Mouse (Mus musculus): ENCODE data around the gene Fbxo36. TPM values are rescaled to one million over a fixed set of nuclear protein-coding genes. Genes with fewer than 3 reads are reported as not detected.

Gene Fbxo36
- polyA plus RNA-seq, 1 experiment, result 201 TPM

DNA sequence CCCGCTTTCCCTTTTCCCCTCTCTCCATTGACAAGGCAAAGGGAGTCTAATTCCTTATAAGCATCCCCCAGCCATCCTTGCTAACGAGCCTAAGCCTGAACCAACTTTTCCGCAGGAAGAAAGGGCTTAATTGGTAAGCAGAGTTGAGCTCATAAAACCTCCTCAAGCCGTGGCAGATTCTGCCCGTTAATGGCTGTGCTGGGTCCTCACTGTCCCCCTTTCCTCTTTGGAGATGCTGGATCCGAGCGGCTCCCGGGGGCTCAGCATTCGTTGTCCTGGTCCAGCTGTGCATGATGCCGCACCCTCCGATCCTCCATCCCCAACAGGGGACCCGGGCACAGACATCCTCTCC is 94.5 kb downstream of the Fbxo36 start:
- TF ChIP-seq POLR2A (IDR thresholded peaks at IDR 0.05; ENCODE audit: control insufficient read depth, low read depth, low read length) (no peak), CTCF (IDR thresholded peaks at IDR 0.05; ENCODE audit: control insufficient read depth, insufficient read depth, insufficient replicate concordance, low read depth, low read length) (no peak)
- H3K27me3 ChIP-seq (ENCODE audit: control insufficient read depth, insufficient read depth, low read length), result no peaks in the 10 kb centered on the region
- peak overlapping the region; percentile 76 for H3K4me3 ChIP-seq (ENCODE audit: control insufficient read depth, low read depth, low read length)
- no peaks in the 10 kb centered on the region for H3K36me3 ChIP-seq (ENCODE audit: control insufficient read depth, insufficient read depth, low read length)
- H3K4me1 ChIP-seq (ENCODE audit: control insufficient read depth, insufficient read depth, low read length), result peaks cover 9% of the 10 kb centered on the region
- H3K27ac ChIP-seq (ENCODE audit: control insufficient read depth, insufficient read depth, low read depth, low read length), result no peak overlapping the region

DNA sequence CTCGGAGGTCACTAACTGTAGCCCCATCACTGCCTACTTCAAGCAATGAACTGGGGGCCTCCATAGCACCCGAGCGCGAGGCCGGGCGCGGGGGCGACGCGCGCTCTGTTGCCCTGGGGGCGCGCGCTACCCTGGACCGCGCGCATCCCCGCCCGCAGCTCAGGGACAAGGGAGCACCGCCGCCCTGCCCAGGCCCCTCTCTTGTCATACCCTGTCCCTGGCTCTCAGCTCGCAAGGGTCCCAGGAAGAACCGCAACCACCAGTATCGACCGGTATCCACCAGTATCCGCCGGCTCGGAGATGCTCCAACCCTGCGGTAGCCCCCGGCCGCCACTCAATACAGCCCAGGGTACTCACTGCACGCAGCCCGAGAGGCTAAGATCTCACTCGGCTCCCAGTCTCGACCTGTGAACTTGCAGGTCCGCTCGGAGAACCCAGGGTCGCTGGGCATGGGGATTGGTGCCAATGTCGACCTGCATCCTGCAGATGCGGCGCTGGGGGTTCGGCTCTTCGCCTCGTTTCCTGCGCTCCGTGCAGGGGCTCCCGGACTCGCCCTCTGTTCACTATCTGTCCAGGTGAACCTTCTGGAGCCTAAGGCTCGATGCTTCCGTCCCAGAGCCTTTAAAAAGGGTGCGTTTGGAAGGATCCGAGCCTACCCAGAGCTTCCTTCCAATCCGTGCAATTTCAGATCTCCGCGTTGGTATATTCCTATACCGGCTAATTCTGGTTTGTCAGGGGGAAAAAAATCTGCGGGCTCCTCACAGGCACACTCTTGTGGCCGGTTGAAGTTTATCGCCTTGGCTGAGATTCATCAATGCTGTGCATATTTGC is 95.1 kb downstream of the Fbxo36 start, which contains the start of gene Slc16a14:
Slc16a14 (minus strand) TSS at position 632 of the 831 bp plus-strand sequence.
- peak within 1 kb of the TSS; percentile 52; the same call in 1 of the 2 replicates for H3K27ac ChIP-seq (ENCODE audit: control insufficient read depth, insufficient read depth, low read depth, low read length)

DNA sequence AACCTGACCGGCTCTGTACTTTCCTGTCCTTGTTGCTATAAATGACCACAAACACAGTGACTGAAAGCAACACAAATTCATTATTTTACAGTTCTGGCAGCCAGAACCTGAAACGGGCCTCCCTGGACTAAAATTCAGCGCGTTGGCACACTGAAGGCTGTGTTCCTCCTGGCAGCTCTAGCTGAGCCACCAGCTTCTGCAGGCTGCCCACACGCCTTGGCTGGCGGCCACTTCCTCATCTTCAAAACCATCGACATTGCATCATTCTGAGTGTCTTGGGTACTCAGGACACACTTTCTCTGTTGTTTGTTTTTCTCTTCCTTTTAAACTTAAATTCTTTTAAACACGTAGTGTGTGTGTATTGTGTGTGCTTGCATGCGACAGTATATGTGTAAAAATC is 96.0 kb downstream of the Fbxo36 start:
- H3K4me3 ChIP-seq (ENCODE audit: control insufficient read depth, low read depth, low read length), result no peak overlapping the region
- H3K27ac ChIP-seq (ENCODE audit: control insufficient read depth, insufficient read depth, low read depth, low read length), result no peak overlapping the region
- peaks cover 9% of the 10 kb centered on the region for H3K4me1 ChIP-seq (ENCODE audit: control insufficient read depth, insufficient read depth, low read length)
- no peak for TF ChIP-seq CTCF (IDR thresholded peaks at IDR 0.05; ENCODE audit: control insufficient read depth, insufficient read depth, insufficient replicate concordance, low read depth, low read length)
- no peak for TF ChIP-seq POLR2A (IDR thresholded peaks at IDR 0.05; ENCODE audit: control insufficient read depth, low read depth, low read length)
- no peaks in the 10 kb centered on the region for H3K36me3 ChIP-seq (ENCODE audit: control insufficient read depth, insufficient read depth, low read length)
- no peaks in the 10 kb centered on the region for H3K27me3 ChIP-seq (ENCODE audit: control insufficient read depth, insufficient read depth, low read length)

More for the DNA sequence above, 95.1 kb downstream of the Fbxo36 start, which contains the start of gene Slc16a14:
- no peaks in the 10 kb centered on the region for H3K36me3 ChIP-seq (ENCODE audit: control insufficient read depth, insufficient read depth, low read length)
- H3K4me1 ChIP-seq (ENCODE audit: control insufficient read depth, insufficient read depth, low read length), result peaks cover 9% of the 10 kb centered on the region
- no peak for TF ChIP-seq CTCF (IDR thresholded peaks at IDR 0.05; ENCODE audit: control insufficient read depth, insufficient read depth, insufficient replicate concordance, low read depth, low read length)
- no peak for TF ChIP-seq POLR2A (IDR thresholded peaks at IDR 0.05; ENCODE audit: control insufficient read depth, low read depth, low read length)
- H3K4me3 ChIP-seq (ENCODE audit: control insufficient read depth, low read depth, low read length), result peak within 1 kb of the TSS; percentile 76
- no peaks in the 10 kb centered on the region for H3K27me3 ChIP-seq (ENCODE audit: control insufficient read depth, insufficient read depth, low read length)

DNA sequence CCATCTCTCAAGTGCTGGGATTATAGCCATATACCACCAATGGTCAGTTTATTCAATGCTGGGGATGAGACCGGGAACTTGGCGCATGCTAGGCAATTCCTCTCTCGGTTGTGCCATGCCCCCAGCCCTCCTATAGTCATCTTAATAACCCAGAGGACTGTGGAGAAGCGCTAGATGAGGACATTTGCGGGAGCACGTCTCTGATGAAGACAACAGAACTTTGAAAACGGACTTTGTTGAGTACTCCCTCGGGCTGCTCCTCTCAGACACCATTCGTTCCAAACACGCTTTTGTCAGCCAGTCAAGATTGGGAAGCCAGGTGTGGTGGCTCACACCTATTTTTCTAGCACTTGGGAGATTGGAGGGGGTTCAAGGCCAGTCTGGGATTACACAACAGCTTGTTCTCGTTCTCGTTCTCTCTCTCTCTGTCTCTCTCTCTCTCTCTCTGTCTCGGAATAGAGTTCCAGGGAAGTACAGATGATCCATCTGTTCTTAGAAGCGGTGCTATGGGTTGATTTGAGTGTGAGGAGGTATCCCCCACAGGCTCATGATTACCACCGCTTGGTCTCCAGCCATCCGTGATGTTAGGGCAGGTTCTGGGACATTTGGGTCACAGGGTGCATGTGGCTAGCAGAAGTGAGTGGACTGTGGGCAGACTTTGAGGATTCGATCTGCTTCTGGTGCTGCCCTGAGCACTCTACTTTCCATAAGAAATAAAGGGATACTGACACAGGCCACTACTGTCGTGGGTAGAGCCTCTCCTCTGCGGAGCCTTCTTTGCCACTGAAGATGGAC is 97.3 kb downstream of the Fbxo36 start:
- Histone ChIP-seq H3K4me3 (ENCODE audit: control insufficient read depth, low read depth, low read length) (no peak overlapping the region), H3K27me3 (ENCODE audit: control insufficient read depth, insufficient read depth, low read length) (no peaks in the 10 kb centered on the region), H3K27ac (ENCODE audit: control insufficient read depth, insufficient read depth, low read depth, low read length) (no peak overlapping the region), H3K4me1 (ENCODE audit: control insufficient read depth, insufficient read depth, low read length) (peaks cover 9% of the 10 kb centered on the region), H3K36me3 (ENCODE audit: control insufficient read depth, insufficient read depth, low read length) (no peaks in the 10 kb centered on the region)
- TF ChIP-seq POLR2A (IDR thresholded peaks at IDR 0.05; ENCODE audit: control insufficient read depth, low read depth, low read length) (no peak), CTCF (IDR thresholded peaks at IDR 0.05; ENCODE audit: control insufficient read depth, insufficient read depth, insufficient replicate concordance, low read depth, low read length) (no peak)

DNA sequence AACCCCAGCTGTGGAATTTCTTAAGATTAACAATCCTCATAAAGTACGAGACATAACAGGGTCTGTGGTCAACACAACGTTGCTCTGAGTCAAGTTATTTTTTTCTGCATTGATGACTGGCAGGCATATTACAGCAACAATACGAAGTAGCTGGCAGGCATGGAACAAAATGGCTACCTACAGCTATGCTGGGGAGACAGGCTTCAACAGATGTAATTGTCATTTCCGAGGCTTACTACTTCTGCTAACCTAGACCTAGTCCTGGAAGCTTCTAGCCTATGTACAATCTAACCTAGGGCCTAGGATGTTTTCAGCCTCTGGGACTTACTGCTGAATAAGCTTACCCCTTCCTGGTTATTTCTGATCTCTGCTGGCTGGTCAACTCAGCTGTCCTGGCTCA is 99.8 kb downstream of the Fbxo36 start:
- peaks cover 6% of the 10 kb centered on the region for H3K4me1 ChIP-seq (ENCODE audit: control insufficient read depth, insufficient read depth, low read length)
- H3K27ac ChIP-seq (ENCODE audit: control insufficient read depth, insufficient read depth, low read depth, low read length), result no peak overlapping the region
- no peaks in the 10 kb centered on the region for H3K27me3 ChIP-seq (ENCODE audit: control insufficient read depth, insufficient read depth, low read length)
- H3K4me3 ChIP-seq (ENCODE audit: control insufficient read depth, low read depth, low read length), result no peak overlapping the region
- TF ChIP-seq CTCF (IDR thresholded peaks at IDR 0.05; ENCODE audit: control insufficient read depth, insufficient read depth, insufficient replicate concordance, low read depth, low read length) (no peak), POLR2A (IDR thresholded peaks at IDR 0.05; ENCODE audit: control insufficient read depth, low read depth, low read length) (no peak)
- H3K36me3 ChIP-seq (ENCODE audit: control insufficient read depth, insufficient read depth, low read length), result no peaks in the 10 kb centered on the region

DNA sequence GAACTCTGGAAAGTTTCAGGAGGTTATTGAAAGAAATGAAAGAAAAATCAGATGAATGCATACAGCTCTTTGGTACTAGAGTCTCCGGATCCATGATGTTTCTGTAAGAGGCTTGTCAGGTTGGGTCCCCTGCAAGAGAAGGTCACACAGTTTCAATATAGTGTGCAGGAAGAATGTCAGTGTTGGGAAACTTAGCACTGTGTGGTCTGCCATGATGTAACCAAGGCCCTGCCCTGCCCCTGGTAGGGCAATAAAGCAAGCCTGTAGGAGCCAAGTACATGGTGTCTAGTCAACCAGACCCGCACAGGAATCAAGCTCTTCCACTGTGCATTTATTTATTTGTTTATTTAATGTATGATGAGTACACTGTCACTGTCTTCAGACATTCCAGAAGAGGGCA is 100.7 kb downstream of the Fbxo36 start:
- H3K36me3 ChIP-seq (ENCODE audit: control insufficient read depth, insufficient read depth, low read length), result no peaks in the 10 kb centered on the region
- H3K27me3 ChIP-seq (ENCODE audit: control insufficient read depth, insufficient read depth, low read length), result no peaks in the 10 kb centered on the region
- no peak overlapping the region for H3K4me3 ChIP-seq (ENCODE audit: control insufficient read depth, low read depth, low read length)
- H3K4me1 ChIP-seq (ENCODE audit: control insufficient read depth, insufficient read depth, low read length), result no peaks in the 10 kb centered on the region
- TF ChIP-seq POLR2A (IDR thresholded peaks at IDR 0.05; ENCODE audit: control insufficient read depth, low read depth, low read length), result no peak
- TF ChIP-seq CTCF (IDR thresholded peaks at IDR 0.05; ENCODE audit: control insufficient read depth, insufficient read depth, insufficient replicate concordance, low read depth, low read length), result no peak
- H3K27ac ChIP-seq (ENCODE audit: control insufficient read depth, insufficient read depth, low read depth, low read length), result no peak overlapping the region

DNA sequence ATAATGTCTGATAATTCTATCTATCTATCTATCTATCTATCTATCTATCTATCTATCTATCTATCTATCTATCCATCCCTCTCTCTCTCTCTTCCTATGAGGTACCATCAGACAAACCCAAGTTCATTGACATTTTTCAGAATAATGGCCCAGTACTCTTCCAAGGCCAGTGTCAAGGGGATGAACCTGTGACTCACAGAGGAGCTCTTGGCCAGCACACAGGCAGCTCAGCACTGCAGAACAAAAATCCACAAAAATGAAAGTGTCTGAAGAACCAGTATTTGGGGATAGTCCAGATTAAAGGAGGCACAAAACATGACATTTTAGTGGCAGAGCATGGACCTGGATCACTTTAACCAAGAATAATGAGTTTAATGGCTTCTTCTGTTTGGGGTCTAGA is 103.0 kb downstream of the Fbxo36 start:
- no peaks in the 10 kb centered on the region for H3K27me3 ChIP-seq (ENCODE audit: control insufficient read depth, insufficient read depth, low read length)
- no peak overlapping the region for H3K27ac ChIP-seq (ENCODE audit: control insufficient read depth, insufficient read depth, low read depth, low read length)
- H3K4me3 ChIP-seq (ENCODE audit: control insufficient read depth, low read depth, low read length), result no peak overlapping the region
- TF ChIP-seq POLR2A (IDR thresholded peaks at IDR 0.05; ENCODE audit: control insufficient read depth, low read depth, low read length), result no peak
- no peak for TF ChIP-seq CTCF (IDR thresholded peaks at IDR 0.05; ENCODE audit: control insufficient read depth, insufficient read depth, insufficient replicate concordance, low read depth, low read length)
- no peaks in the 10 kb centered on the region for H3K36me3 ChIP-seq (ENCODE audit: control insufficient read depth, insufficient read depth, low read length)
- H3K4me1 ChIP-seq (ENCODE audit: control insufficient read depth, insufficient read depth, low read length), result no peaks in the 10 kb centered on the region
